Mouse (Mus musculus) CD8-positive naive resting alpha-beta T cell, adult 2 months (primary cell): ENCODE results near the gene Cd44.

Experiments
- DNase-seq, 2 experiments: peaks; one replicate each; pipeline ENCODE4 v3.0.0; 2022; ENCODE audit warnings: low read depth in 2 of 2, low spot score in 2 of 2

The Cd44 gene

GRCm38 (mm10) chr2:102873848-102874247 lies 27.6 kb downstream of the Cd44 start:
- DNase-seq = peak; percentile 25 to 26

- no peak for DNase-seq
These were observed 28.3 kb downstream of the Cd44 start for GRCm38 (mm10) chr2:102873194-102873593.

DNA sequence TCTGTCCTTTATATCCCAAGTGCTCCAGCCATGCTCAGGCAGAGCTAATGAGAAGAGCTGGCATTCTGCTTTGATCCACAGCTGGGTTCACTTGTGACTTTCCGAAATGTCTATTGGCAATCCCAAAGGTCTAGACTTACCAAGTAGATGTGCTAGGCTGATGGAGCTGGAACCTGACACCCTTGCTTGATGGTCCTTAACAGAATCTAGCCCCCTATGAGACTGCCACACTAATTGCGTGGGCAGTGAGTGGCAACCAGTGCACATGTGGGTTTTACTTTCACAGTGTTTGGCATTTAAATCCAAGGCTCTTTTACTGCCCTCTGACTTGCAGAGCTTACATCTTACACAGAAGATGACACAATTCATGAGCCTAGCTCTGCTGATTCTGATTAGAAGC lies 29.0 kb downstream of the Cd44 start:
- no peak for DNase-seq

DNA sequence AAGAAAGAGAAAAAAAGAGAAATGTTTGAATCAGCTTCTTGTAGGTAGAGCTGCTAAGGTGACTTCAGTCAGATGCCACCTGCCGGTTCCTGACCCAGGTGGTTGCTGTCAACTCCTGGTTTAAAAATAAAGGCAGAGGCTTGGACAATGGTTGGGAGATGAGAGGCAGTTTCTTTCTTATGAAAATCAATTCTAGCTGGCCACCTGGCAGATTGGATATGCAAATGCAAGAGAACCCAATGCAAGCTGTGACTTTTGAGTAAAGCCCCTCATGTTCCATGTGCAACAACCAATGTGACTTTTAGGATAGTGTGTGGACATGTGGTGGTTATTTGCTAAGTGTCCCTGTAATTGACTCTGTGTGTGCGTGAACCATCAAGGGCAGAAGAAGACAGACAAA lies 33.0 kb downstream of the Cd44 start:
- no peak for DNase-seq

DNA sequence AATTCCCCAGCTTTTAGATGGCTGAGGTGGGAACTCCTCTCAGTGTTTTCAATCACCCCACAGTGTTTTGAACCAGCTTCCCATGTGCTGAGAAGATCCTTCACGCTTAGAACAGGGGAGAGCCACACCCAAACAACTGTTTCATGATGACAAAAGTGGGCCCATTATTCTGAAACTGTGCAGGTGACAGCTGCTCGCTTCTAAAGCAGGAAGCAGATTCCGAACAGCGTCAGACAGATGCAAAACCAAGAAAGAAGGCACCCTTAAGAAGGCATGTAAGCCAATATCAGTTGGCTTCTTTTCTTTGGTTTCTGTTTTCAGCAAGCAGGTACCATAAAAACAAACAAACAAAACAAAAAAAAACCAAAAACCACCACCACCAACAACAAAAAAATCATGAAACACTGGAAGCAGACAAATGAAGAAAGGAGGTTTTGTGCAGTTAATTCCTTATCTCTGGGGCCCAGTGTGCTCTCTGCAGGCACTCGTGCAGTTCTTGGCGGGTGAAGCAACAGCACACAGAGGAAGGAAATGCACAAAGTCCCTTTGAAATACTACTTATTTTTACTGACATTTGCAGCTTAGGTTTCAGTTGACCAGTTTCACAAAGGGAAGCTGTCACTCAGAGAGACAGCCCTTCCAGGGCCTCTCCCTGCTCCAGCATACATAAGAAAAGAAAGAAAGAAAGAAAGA lies 33.9 kb downstream of the Cd44 start:
- peak in 1 of 2 experiments; percentile 26 for DNase-seq

DNA sequence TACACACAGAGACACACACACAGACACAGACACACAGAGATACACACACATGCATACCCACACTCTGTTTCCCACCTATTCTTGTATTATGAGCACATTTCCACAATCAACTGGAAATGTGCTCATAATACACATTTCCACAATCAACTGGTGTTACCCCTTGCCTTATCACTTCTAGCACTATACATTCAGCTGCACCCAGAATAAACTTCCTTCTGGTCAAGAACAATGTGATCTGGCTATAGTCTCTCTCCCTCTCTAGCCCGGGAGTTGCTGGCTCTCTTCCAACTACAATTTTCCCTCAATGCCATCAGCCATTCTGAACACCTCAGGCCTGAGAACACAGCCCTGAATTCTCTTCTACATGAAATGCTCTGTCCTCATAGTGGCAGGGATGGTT lies 34.9 kb downstream of the Cd44 start:
- DNase-seq = no peak

- DNase-seq = no peak
These were observed 36.1 kb downstream of the Cd44 start for GRCm38 (mm10) chr2:102865354-102865752.

GRCm38 (mm10) chr2:102864695-102865353 lies 36.6 kb downstream of the Cd44 start:
- no peak for DNase-seq

GRCm38 (mm10) chr2:102864036-102864435 lies 37.4 kb downstream of the Cd44 start:
- no peak for DNase-seq

DNA sequence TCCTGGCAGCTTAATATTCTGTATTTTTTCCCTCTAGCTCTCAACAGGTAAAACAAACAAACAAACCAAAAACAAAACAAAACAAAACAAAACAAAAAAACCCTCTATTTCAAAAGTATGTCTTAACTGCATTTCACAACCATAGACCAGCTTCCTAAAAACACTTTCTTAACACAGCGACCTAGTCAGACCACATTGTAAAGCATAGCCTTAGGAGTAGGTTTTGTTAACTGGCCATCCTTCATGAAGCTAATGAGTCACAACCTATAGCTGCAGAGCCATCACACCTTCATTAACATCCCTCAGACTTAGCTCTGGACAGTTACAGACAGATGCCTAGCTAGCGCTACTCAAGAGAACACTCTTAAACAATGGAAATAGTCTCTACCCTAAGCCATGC lies 37.9 kb downstream of the Cd44 start:
- no peak for DNase-seq

- no peak for DNase-seq
These were observed 38.8 kb downstream of the Cd44 start for GRCm38 (mm10) chr2:102862706-102863105.

DNA sequence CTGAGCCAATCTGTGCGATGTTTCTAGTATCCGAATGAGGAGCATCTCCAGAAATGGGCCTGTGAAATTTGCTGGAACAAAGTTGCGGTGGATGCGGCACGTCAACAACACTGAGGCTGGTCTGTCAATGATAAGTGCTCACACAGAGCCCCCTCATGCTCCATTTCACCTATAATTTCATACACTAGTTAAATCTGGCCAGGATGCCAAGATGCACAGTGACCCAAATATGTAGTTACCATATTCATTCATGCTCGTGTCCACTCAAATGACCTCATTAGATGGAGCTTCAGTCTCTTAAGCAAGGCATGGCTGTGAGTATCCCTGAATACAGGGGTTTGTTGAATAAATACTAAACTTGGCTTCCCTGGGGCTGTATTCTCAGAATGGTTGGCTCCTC lies 43.2 kb downstream of the Cd44 start:
- DNase-seq = no peak

GRCm38 (mm10) chr2:102853297-102853696 lies 48.2 kb downstream of the Cd44 start:
- DNase-seq = no peak

GRCm38 (mm10) chr2:102851936-102852477 lies 49.5 kb downstream of the Cd44 start:
- no peak for DNase-seq

GRCm38 (mm10) chr2:102850026-102850425 lies 51.4 kb downstream of the Cd44 start:
- no peak for DNase-seq

GRCm38 (mm10) chr2:102848811-102849433 lies 52.5 kb downstream of the Cd44 start:
- DNase-seq = peak; percentile 13 to 35

- no peak for DNase-seq
These were observed 60.2 kb downstream of the Cd44 start for GRCm38 (mm10) chr2:102841231-102841630.

DNA sequence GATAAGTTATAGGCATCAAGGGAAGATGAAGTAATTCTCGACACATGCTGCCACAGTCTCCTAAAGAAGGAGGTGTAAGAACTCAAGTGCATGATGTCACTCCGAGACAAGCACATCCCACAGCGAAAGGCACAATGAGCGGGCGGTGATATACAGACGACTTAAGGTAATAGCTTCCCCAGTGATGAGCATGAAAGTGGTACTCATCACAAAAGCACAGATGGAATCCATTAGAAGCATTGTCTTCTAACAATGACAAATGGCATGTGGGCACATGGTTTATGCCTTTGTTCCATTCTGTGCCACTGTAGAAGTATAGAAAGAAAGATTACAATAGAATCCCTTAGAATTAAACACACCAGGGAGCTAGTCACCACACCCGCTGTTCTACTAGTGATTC lies 63.3 kb downstream of the Cd44 start:
- no peak for DNase-seq

DNA sequence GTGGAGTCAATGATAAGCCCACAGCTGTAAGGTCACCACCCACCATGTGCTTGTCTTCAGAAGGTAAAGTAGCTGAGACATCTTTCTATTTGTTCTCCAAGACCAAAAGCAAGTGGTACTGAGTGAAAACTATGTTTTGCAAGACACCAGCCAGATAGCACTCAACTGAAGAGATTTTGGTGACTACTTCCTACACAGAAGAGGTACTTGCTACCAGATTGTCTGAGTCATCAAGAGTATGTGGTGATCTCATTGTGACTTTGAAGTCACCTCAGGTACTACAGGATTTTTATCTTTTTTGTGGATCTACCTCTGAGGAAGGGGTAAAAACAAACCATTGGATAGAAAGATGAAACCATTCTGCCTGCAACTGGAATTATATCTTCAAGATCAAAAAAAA lies 69.9 kb downstream of the Cd44 start:
- no peak for DNase-seq

DNA sequence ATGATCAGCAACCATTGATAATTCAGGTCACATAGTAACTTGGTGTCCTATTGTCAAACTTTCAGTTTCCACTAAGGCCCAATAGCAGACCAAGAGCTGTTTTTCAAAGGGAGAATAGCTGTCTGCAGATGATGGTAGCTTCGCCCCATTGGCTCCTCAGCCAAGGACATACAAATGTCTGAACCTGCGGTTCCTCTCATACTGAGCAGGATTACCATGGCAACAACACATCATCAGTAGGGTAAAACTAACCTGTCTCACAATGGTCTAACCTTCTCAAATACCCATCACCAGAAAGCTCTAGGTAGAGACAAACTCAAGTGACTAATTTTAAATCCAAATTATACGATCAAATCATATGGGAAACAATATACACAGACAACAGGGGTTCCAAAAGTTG lies 72.3 kb downstream of the Cd44 start:
- peak; percentile 77 to 85 for DNase-seq

DNA sequence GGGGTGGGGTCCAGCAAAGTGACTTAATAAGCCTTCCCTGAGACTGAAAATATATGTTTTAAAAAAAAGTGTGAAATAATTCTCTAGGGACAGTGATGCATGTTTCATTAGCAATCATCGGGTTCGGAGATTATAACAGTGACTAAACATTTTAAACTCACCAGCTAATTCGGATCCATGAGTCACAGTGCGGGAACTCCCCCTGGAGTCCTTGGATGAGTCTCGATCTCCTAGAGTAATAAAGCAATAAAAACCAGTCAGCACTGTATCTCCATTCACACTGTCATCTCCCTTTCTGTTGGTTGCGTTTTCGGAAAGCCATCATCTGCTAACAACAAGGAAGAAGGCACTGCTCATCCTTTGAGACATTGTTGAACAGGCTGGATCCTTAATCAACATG lies 73.1 kb downstream of the Cd44 start:
- no peak for DNase-seq

DNA sequence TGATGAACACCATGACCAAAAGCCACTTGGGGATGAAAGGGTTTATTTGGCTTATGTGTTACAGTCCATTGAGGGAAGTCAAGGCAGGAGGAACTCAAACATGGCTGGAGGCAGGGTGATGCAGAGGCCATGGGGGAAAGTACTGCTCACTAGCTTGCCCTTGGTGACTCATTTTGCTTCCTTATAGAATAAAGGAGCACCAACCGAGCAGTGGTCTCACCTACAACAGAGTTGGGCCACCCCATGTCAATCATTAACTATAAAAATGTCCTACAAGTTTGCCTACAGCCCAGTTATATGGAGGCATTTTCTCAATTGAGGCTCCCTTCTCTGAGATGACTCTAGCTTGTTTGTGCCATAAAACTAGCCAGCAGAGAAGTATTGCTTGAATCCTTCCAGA lies 73.6 kb downstream of the Cd44 start:
- no peak for DNase-seq
